Mouse (Mus musculus): Measurements from ENCODE around the gene Arid3c. TPM values are rescaled to one million over a fixed set of nuclear protein-coding genes. Genes with fewer than 3 reads are reported as not detected.
"Not testable (repeated sequence)": the region's sequence is repeated elsewhere in the genome, so short reads cannot be mapped to it uniquely, and the experiment has no call there.

The Arid3c gene
- total RNA-seq, 2 experiments from 2014 or later: not detected

GRCm38 (mm10) chr4:41708192-41708745, 22.7 kb downstream of the Arid3c start:
- no peak for ATAC-seq (replicated peaks; ENCODE audit: low FRiP score, poor library complexity, severe bottlenecking)

- ATAC-seq (replicated peaks; ENCODE audit: low FRiP score, poor library complexity, severe bottlenecking): peak; percentile 69
Observed at GRCm38 (mm10) chr4:41707011-41707535, 23.9 kb downstream of the Arid3c start.

- no peak for ATAC-seq (replicated peaks; ENCODE audit: low FRiP score, poor library complexity, severe bottlenecking)
Observed at GRCm38 (mm10) chr4:41705922-41706754, 24.8 kb downstream of the Arid3c start.

- ATAC-seq (replicated peaks; ENCODE audit: low FRiP score, poor library complexity, severe bottlenecking): no peak
Observed at GRCm38 (mm10) chr4:41704651-41705050, 26.3 kb downstream of the Arid3c start.

- ATAC-seq (replicated peaks; ENCODE audit: low FRiP score, poor library complexity, severe bottlenecking): not testable (repeated sequence)
Observed at GRCm38 (mm10) chr4:41702226-41702625, 28.7 kb downstream of the Arid3c start.

GRCm38 (mm10) chr4:41700224-41700623, 30.7 kb downstream of the Arid3c start:
- not testable (repeated sequence) for ATAC-seq (replicated peaks; ENCODE audit: low FRiP score, poor library complexity, severe bottlenecking)

- ATAC-seq (replicated peaks; ENCODE audit: low FRiP score, poor library complexity, severe bottlenecking): not testable (repeated sequence)
Observed at GRCm38 (mm10) chr4:41699783-41700182, 31.2 kb downstream of the Arid3c start, which contains the start of gene Il11ra1. Gene Il11ra1, plus strand, starts transcription at chr4:41699989.

GRCm38 (mm10) chr4:41698421-41699016, 32.4 kb downstream of the Arid3c start:
- not testable (repeated sequence) for ATAC-seq (replicated peaks; ENCODE audit: low FRiP score, poor library complexity, severe bottlenecking)

- not testable (repeated sequence) for ATAC-seq (replicated peaks; ENCODE audit: low FRiP score, poor library complexity, severe bottlenecking)
Observed at GRCm38 (mm10) chr4:41696930-41697841, 33.8 kb downstream of the Arid3c start, which contains the start of gene Cntfr. Gene Cntfr, minus strand, starts transcription at chr4:41697089.

GRCm38 (mm10) chr4:41696452-41696851, 34.5 kb downstream of the Arid3c start:
- ATAC-seq (replicated peaks; ENCODE audit: low FRiP score, poor library complexity, severe bottlenecking): not testable (repeated sequence)

- not testable (repeated sequence) for ATAC-seq (replicated peaks; ENCODE audit: low FRiP score, poor library complexity, severe bottlenecking)
Observed at GRCm38 (mm10) chr4:41695800-41696199, 35.1 kb downstream of the Arid3c start.

GRCm38 (mm10) chr4:41693511-41693910, 37.4 kb downstream of the Arid3c start:
- ATAC-seq (replicated peaks; ENCODE audit: low FRiP score, poor library complexity, severe bottlenecking): not testable (repeated sequence)

GRCm38 (mm10) chr4:41690014-41690413, 40.9 kb downstream of the Arid3c start:
- not testable (repeated sequence) for ATAC-seq (replicated peaks; ENCODE audit: low FRiP score, poor library complexity, severe bottlenecking)

- ATAC-seq (replicated peaks; ENCODE audit: low FRiP score, poor library complexity, severe bottlenecking): not testable (repeated sequence)
Observed at GRCm38 (mm10) chr4:41688562-41688961, 42.4 kb downstream of the Arid3c start.

- ATAC-seq (replicated peaks; ENCODE audit: low FRiP score, poor library complexity, severe bottlenecking): not testable (repeated sequence)
Observed at GRCm38 (mm10) chr4:41685882-41686492, 45.0 kb downstream of the Arid3c start.

GRCm38 (mm10) chr4:41684931-41685453, 46.0 kb downstream of the Arid3c start:
- ATAC-seq (replicated peaks; ENCODE audit: low FRiP score, poor library complexity, severe bottlenecking): not testable (repeated sequence)

- not testable (repeated sequence) for ATAC-seq (replicated peaks; ENCODE audit: low FRiP score, poor library complexity, severe bottlenecking)
Observed at GRCm38 (mm10) chr4:41684131-41684930, 46.6 kb downstream of the Arid3c start.

GRCm38 (mm10) chr4:41683303-41683702, 47.6 kb downstream of the Arid3c start:
- not testable (repeated sequence) for ATAC-seq (replicated peaks; ENCODE audit: low FRiP score, poor library complexity, severe bottlenecking)

Measured in erythroblast, adult 5-6 weeks (primary cell).